Mouse (Mus musculus) liver, postnatal 0 days (tissue): ENCODE measurements at regions not wholly inside any gene's neighbourhood (a gene's known extent, or its start where the extent isn't known, plus 50 kb on each side); places are given as distances from the start of the nearest gene placed in this dataset.

Source experiments
- CTCF ChIP-seq: sonication (generic); IDR thresholded peaks from 2 replicates; pipeline ENCODE4 v1.5.1; 2016; ENCODE audit warnings: antibody characterized with exemption, low read depth
- EP300 ChIP-seq: IDR thresholded peaks from 2 replicates; pipeline ENCODE4 v1.6.1; 2016; ENCODE audit warnings: antibody characterized with exemption, low read depth, mild to moderate bottlenecking

- TF ChIP-seq EP300 = no peak
- TF ChIP-seq CTCF = no peak
Observed at GRCm38 (mm10) chr11:113016801-113017715, 235.0 kb downstream of the Sox9 start.
